Mouse (Mus musculus) megakaryocyte progenitor cell, adult 5-6 weeks (primary cell): ENCODE results near the gene Ogfod3. TPM values are rescaled to one million over a fixed set of nuclear protein-coding genes. Genes with fewer than 3 reads are reported as not detected.

Source experiments
- total RNA-seq, 2 experiments: library from RNA; stranded (forward) in 1 of 2; stranded (reverse) in 1 of 2; fragments of 157-497, 149-512 nt in 1 of 2; fragments of 200-1000 nt in 1 of 2; gene quantifications; 2 replicates each; pipeline versions ENCODE4 v1.2.3 to v1.2.4; 2015 to 2017

The Ogfod3 gene
- total RNA-seq, 2 experiments from 2014 or later = 5.6 to 14.0 TPM

Other genes with a start within 250 kb of the Ogfod3 start
- gene Csnk1d, start 213.4 kb downstream of the Ogfod3 start, total RNA-seq (2015) = 51.3 and 64.2 TPM in 2 replicates
- gene Csnk1d, start 213.4 kb downstream of the Ogfod3 start, total RNA-seq (2017) = 69.8 and 74.2 TPM in 2 replicates
- 0.44 and 0.59 TPM in 2 replicates for gene Cd7, start 165.3 kb downstream of the Ogfod3 start, total RNA-seq (2015)
- gene Cd7, start 165.3 kb downstream of the Ogfod3 start, total RNA-seq (2017) = 0.29 TPM in 1 of 2 replicates, not detected in the other
- gene Sectm1b, start 141.1 kb downstream of the Ogfod3 start, total RNA-seq (2015) = not detected in 2 replicates
- gene Sectm1b, start 141.1 kb downstream of the Ogfod3 start, total RNA-seq (2017) = not detected in 2 replicates
- not detected in 2 replicates for gene Sectm1a, start 123.5 kb downstream of the Ogfod3 start, total RNA-seq (2015)
- gene Sectm1a, start 123.5 kb downstream of the Ogfod3 start, total RNA-seq (2017) = not detected in 2 replicates
- gene Tex19.2, start 86.0 kb downstream of the Ogfod3 start, total RNA-seq (2015) = not detected in 2 replicates
- 0.71 TPM in 1 of 2 replicates, not detected in the other for gene Tex19.2, start 86.0 kb downstream of the Ogfod3 start, total RNA-seq (2017)
- gene Tex19.1, start 58.6 kb downstream of the Ogfod3 start, total RNA-seq (2015) = not detected in 2 replicates
- gene Tex19.1, start 58.6 kb downstream of the Ogfod3 start, total RNA-seq (2017) = not detected in 2 replicates
- gene Uts2r, start 44.4 kb downstream of the Ogfod3 start, total RNA-seq (2015) = not detected in 2 replicates
- gene Uts2r, start 44.4 kb downstream of the Ogfod3 start, total RNA-seq (2017) = not detected in 2 replicates
- gene Hexdc, start 278 bp downstream of the Ogfod3 start, total RNA-seq (2015) = 2.5 and 3.8 TPM in 2 replicates
- 5.7 and 6.3 TPM in 2 replicates for gene Hexdc, start 278 bp downstream of the Ogfod3 start, total RNA-seq (2017)
- gene Cybc1, start 24.6 kb upstream of the Ogfod3 start, total RNA-seq (2015) = 39.6 and 42.2 TPM in 2 replicates
- 34.5 and 40.0 TPM in 2 replicates for gene Cybc1, start 24.6 kb upstream of the Ogfod3 start, total RNA-seq (2017)
- 11.3 and 11.9 TPM in 2 replicates for gene Narf, start 32.5 kb upstream of the Ogfod3 start, total RNA-seq (2015)
- 21.0 and 23.9 TPM in 2 replicates for gene Narf, start 32.5 kb upstream of the Ogfod3 start, total RNA-seq (2017)
- 24.8 and 28.9 TPM in 2 replicates for gene Foxk2, start 55.3 kb upstream of the Ogfod3 start, total RNA-seq (2015)
- gene Foxk2, start 55.3 kb upstream of the Ogfod3 start, total RNA-seq (2017) = 20.9 and 23.1 TPM in 2 replicates
- gene Wdr45b, start 149.7 kb upstream of the Ogfod3 start, total RNA-seq (2015) = 44.1 and 56.8 TPM in 2 replicates
- 45.8 and 48.8 TPM in 2 replicates for gene Wdr45b, start 149.7 kb upstream of the Ogfod3 start, total RNA-seq (2017)
- gene Rab40b, start 183.5 kb upstream of the Ogfod3 start, total RNA-seq (2015) = 0.57 TPM in 1 of 2 replicates, not detected in the other
- 0.37 TPM in 1 of 2 replicates, not detected in the other for gene Rab40b, start 183.5 kb upstream of the Ogfod3 start, total RNA-seq (2017)
- gene Fn3krp, start 216.7 kb upstream of the Ogfod3 start, total RNA-seq (2015) = 6.6 and 7.7 TPM in 2 replicates
- gene Fn3krp, start 216.7 kb upstream of the Ogfod3 start, total RNA-seq (2017) = 12.5 and 16.4 TPM in 2 replicates
- 0.20 TPM in 1 of 2 replicates, not detected in the other for gene Fn3k, start 230.2 kb upstream of the Ogfod3 start, total RNA-seq (2015)
- not detected in 2 replicates for gene Fn3k, start 230.2 kb upstream of the Ogfod3 start, total RNA-seq (2017)
- gene Tbcd, start 247.2 kb upstream of the Ogfod3 start, total RNA-seq (2015) = 32.7 and 36.7 TPM in 2 replicates
- gene Tbcd, start 247.2 kb upstream of the Ogfod3 start, total RNA-seq (2017) = 38.8 and 54.1 TPM in 2 replicates